Mouse (Mus musculus) CD4-positive helper T cell, adult 2 months (primary cell): ENCODE results near the gene Psmd2.

Source experiments
- DNase-seq: peaks from one replicate; pipeline ENCODE4 v3.0.0-alpha.2; 2012; ENCODE audit warnings: low read depth, missing footprints, low spot score

Psmd2 gene

GRCm38 (mm10) chr16:20651076-20651946 lies at the start of gene Psmd2:
Psmd2 (plus strand) TSS chr16:20651652.
- peak; percentile 91 for DNase-seq

GRCm38 (mm10) chr16:20604705-20605104 lies 46.7 kb upstream of the Psmd2 start:
- DNase-seq = no peak

- peak; percentile 89 for DNase-seq
These were observed 40.7 kb upstream of the Psmd2 start for GRCm38 (mm10) chr16:20610501-20611356.

GRCm38 (mm10) chr16:20611357-20612227 lies 39.9 kb upstream of the Psmd2 start, which contains the start of the genes Eef1akmt4, Gm49333 and Alg3:
Eef1akmt4 (plus strand) TSS chr16:20611593.
Gm49333 (plus strand) TSS chr16:20611610.
Alg3 (minus strand) TSS chr16:20611735.
- DNase-seq = peak; percentile 93

- DNase-seq = peak; percentile 40
These were observed 31.7 kb upstream of the Psmd2 start for GRCm38 (mm10) chr16:20619541-20620398.

GRCm38 (mm10) chr16:20620399-20620735 lies 31.1 kb upstream of the Psmd2 start:
- DNase-seq = peak; percentile 14

GRCm38 (mm10) chr16:20620751-20621190 lies 30.7 kb upstream of the Psmd2 start:
- no peak for DNase-seq

- DNase-seq = peak; percentile 59
These were observed 30.1 kb upstream of the Psmd2 start, which contains the start of gene Camk2n2 for GRCm38 (mm10) chr16:20621191-20621990. Camk2n2 (minus strand) TSS chr16:20621287.

- DNase-seq = peak; percentile 56
These were observed 29.3 kb upstream of the Psmd2 start for GRCm38 (mm10) chr16:20621991-20622685.

- DNase-seq = no peak
These were observed 28.2 kb upstream of the Psmd2 start for GRCm38 (mm10) chr16:20623211-20623610.

GRCm38 (mm10) chr16:20628871-20629391 lies 22.5 kb upstream of the Psmd2 start:
- DNase-seq = no peak

GRCm38 (mm10) chr16:20629731-20630634 lies 21.5 kb upstream of the Psmd2 start, which contains the start of gene Ece2:
Ece2 (plus strand) TSS chr16:20629828.
- DNase-seq = no peak

GRCm38 (mm10) chr16:20637410-20637809 lies 14.0 kb upstream of the Psmd2 start:
- no peak for DNase-seq

- DNase-seq = no peak
These were observed 13.1 kb upstream of the Psmd2 start for GRCm38 (mm10) chr16:20638367-20638766.

- peak; percentile 43 for DNase-seq
These were observed 9.3 kb upstream of the Psmd2 start for GRCm38 (mm10) chr16:20642161-20642560.

- DNase-seq = no peak
These were observed 7.5 kb upstream of the Psmd2 start for GRCm38 (mm10) chr16:20643911-20644310.

- DNase-seq = no peak
These were observed 477 bp downstream of the Psmd2 start for GRCm38 (mm10) chr16:20651947-20652310.
